ENCODE assay signal across 30 mouse cellular contexts in the genomic region with DNA sequence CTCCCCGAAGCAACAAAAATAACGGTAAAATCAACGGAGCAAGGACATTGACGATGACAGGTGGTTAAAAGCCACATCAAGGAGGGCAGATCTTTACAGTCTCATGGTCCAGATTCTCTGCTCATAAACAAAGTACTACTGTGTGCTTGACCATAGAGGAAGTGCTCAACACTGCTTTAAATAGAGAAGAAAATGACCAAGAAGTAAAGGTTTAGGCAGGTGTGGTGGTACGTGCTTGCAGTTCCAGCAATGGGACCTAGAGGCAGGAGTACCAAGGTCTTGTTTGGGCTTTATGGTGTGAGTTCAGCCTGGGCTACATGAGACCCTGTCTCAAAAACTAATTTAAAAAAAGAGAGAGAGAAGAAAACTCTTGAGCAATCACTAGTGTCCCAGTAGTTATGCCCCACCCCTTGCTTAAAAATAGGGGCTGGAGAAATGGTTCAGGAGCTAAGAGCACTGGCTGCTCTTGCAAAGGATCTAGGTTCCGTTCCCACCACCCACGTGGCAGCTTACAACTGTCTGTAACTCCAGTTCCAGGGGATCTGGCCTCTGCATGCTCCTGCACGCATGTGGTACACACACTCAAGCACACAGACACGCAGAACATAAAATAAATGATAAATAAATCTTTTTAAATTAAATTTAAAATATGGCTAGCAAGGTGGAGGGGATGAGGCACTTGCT. TPM values are rescaled to one million over a fixed set of nuclear protein-coding genes. Genes with fewer than 3 reads are reported as not detected.
DNase-seq lines count a peak whose midpoint lies in the region; ATAC-seq and TF ChIP-seq lines count a peak whose summit lies in the region.
"Had no signal": no experiment of that assay in that cellular context is flagged by ENCODE, and none has a peak within 500 bp of the region (broad histone marks: within the 10 kb centered on the region; RNA-seq: fewer than 3 reads in every experiment).

No protein-coding gene starts in this region.

- DNase-seq in liver, adult 2 months (ENCODE audit: extremely low read depth, low read depth, low spot score), result peak; percentile 49
- peak; percentile 42 to 45 for DNase-seq in B cell, adult 2 months
- DNase-seq in natural killer cell, adult 2 months (ENCODE audit: low spot score in 2 of 2), result peak; percentile 5 to 21
- no peak for DNase-seq in layer of hippocampus, adult 2 months (ENCODE audit: low spot score in 2 of 2)
- DNase-seq in cerebellum, adult 2 months, result no peak
- DNase-seq: adrenal gland, postnatal 14 days; cerebellum, adult 11 months; cerebellum, postnatal 14 days; heart, postnatal 4 days; kidney, postnatal 14 days; lung, postnatal 4 days; thymus, adult 2 months; thymus, postnatal 4 days had no signal

- WGBS in liver, adult 2 months, result 57% methylated on average over 9 of the region's 9 CpGs
- WGBS in liver, embryonic 12.5 days (ENCODE audit: insufficient replicate concordance), result 80% methylated on average over 9 of the region's 9 CpGs
- WGBS in cerebellum, adult 2 months, result 87% methylated on average over 9 of the region's 9 CpGs

- H3K9ac ChIP-seq in liver, adult 2 months (ENCODE audit: low read depth, low read length), result peak overlapping the region; percentile 59
- no peak overlapping the region for H3K9ac ChIP-seq in liver, embryonic 12.5 days
- H3K9ac ChIP-seq: embryonic facial prominence, embryonic 12.5 days; forebrain, embryonic 12.5 days; hindbrain, embryonic 15.5 days; intestine, embryonic 15.5 days; limb, embryonic 12.5 days; liver, embryonic 14.5 days; lung, embryonic 15.5 days; neural tube, embryonic 15.5 days had no signal

- peak overlapping the region; percentile 20; the same call in 1 of the 2 replicates for H3K4me3 ChIP-seq in liver, adult 2 months (ENCODE audit: insufficient read depth, low read depth, low read length)
- no peak overlapping the region for H3K4me3 ChIP-seq in liver, embryonic 12.5 days
- H3K4me3 ChIP-seq in bone marrow macrophage, adult 2 months (ENCODE audit: insufficient read depth, low read length), result peak overlapping the region; percentile 79
- H3K4me3 ChIP-seq in layer of hippocampus, adult 2 months, result no peak overlapping the region
- H3K4me3 ChIP-seq in cerebellum, adult 2 months (replicated peaks; ENCODE audit: insufficient read depth, low read depth, low read length), result no peak overlapping the region
- H3K4me3 ChIP-seq: embryonic facial prominence, embryonic 12.5 days; forebrain, embryonic 12.5 days; hindbrain, embryonic 15.5 days; intestine, embryonic 15.5 days; limb, embryonic 12.5 days; lung, embryonic 15.5 days; neural tube, embryonic 15.5 days had no signal

- no peaks in the 10 kb centered on the region for H3K27me3 ChIP-seq in liver, adult 2 months (ENCODE audit: control insufficient read depth, insufficient read depth, low read length)
- H3K27me3 ChIP-seq in liver, embryonic 12.5 days (replicated peaks), result no peaks in the 10 kb centered on the region
- no peaks in the 10 kb centered on the region for H3K27me3 ChIP-seq in cerebellum, adult 2 months (ENCODE audit: control insufficient read depth, insufficient read depth, low read length)
- H3K27me3 ChIP-seq: embryonic facial prominence, embryonic 12.5 days; forebrain, embryonic 12.5 days; hindbrain, embryonic 15.5 days; intestine, embryonic 15.5 days; limb, embryonic 12.5 days; lung, embryonic 15.5 days; neural tube, embryonic 15.5 days had no signal

- H3K27ac ChIP-seq in liver, adult 2 months (replicated peaks; ENCODE audit: insufficient read depth, low read depth, low read length), result peak overlapping the region; percentile 93
- no peak overlapping the region for H3K27ac ChIP-seq in liver, embryonic 12.5 days
- H3K27ac ChIP-seq in bone marrow macrophage, adult 2 months (ENCODE audit: insufficient read depth, low read depth, low read length), result peak overlapping the region; percentile 92
- no peak overlapping the region for H3K27ac ChIP-seq in layer of hippocampus, adult 2 months
- H3K27ac ChIP-seq in cerebellum, adult 2 months (ENCODE audit: insufficient read depth, low read length), result no peak overlapping the region
- H3K27ac ChIP-seq: embryonic facial prominence, embryonic 12.5 days; forebrain, embryonic 12.5 days; hindbrain, embryonic 15.5 days; intestine, embryonic 15.5 days; limb, embryonic 12.5 days; liver, embryonic 14.5 days; lung, embryonic 15.5 days; neural tube, embryonic 15.5 days had no signal

- H3K4me1 ChIP-seq in liver, adult 2 months (ENCODE audit: control insufficient read depth, insufficient read depth, low read length), result peaks cover 34% of the 10 kb centered on the region
- H3K4me1 ChIP-seq in liver, embryonic 12.5 days, result peaks cover 9% of the 10 kb centered on the region; the same call in 1 of the 2 replicates
- peaks cover 14% of the 10 kb centered on the region for H3K4me1 ChIP-seq in bone marrow macrophage, adult 2 months (ENCODE audit: control insufficient read depth, insufficient read depth, low read length)
- H3K4me1 ChIP-seq in cerebellum, adult 2 months (ENCODE audit: control insufficient read depth, insufficient read depth, low read length), result no peaks in the 10 kb centered on the region
- H3K4me1 ChIP-seq: embryonic facial prominence, embryonic 12.5 days; intestine, embryonic 15.5 days; limb, embryonic 12.5 days; lung, embryonic 15.5 days had no signal

- no peak overlapping the region for H3K4me2 ChIP-seq in liver, embryonic 12.5 days
- H3K4me2 ChIP-seq: embryonic facial prominence, embryonic 12.5 days; forebrain, embryonic 12.5 days; hindbrain, embryonic 15.5 days; intestine, embryonic 15.5 days; limb, embryonic 12.5 days; lung, embryonic 15.5 days; midbrain, embryonic 11.5 days; neural tube, embryonic 15.5 days had no signal

- TF ChIP-seq CTCF in liver, adult 2 months (IDR thresholded peaks at IDR 0.05; ENCODE audit: low read depth, low read length), result no peak
- TF ChIP-seq CTCF in bone marrow macrophage, adult 2 months (IDR thresholded peaks at IDR 0.05; ENCODE audit: low read depth, low read length), result no peak
- TF ChIP-seq CTCF in layer of hippocampus, adult 2 months (conservative IDR thresholded peaks at IDR 0.05), result no peak
- TF ChIP-seq CTCF in cerebellum, adult 2 months (IDR thresholded peaks at IDR 0.05; ENCODE audit: borderline replicate concordance, insufficient read depth, low read depth, low read length), result no peak

- H3K79me2 ChIP-seq in liver, adult 2 months (ENCODE audit: control insufficient read depth, insufficient read depth, low read length), result no peaks in the 10 kb centered on the region; the same call in 1 of the 2 replicates

- peaks cover 17% of the 10 kb centered on the region for H3K36me3 ChIP-seq in liver, adult 2 months (ENCODE audit: control insufficient read depth, insufficient read depth, low read length)
- no peaks in the 10 kb centered on the region for H3K36me3 ChIP-seq in liver, embryonic 12.5 days
- H3K36me3 ChIP-seq: embryonic facial prominence, embryonic 12.5 days; forebrain, embryonic 12.5 days; hindbrain, embryonic 15.5 days; intestine, embryonic 15.5 days; limb, embryonic 12.5 days; lung, embryonic 15.5 days; neural tube, embryonic 15.5 days had no signal

- no peak for TF ChIP-seq POLR2A in liver, adult 2 months (IDR thresholded peaks at IDR 0.05; ENCODE audit: extremely low read depth, insufficient read depth, low read length)
- no peak for TF ChIP-seq POLR2A in bone marrow macrophage, adult 2 months (IDR thresholded peaks at IDR 0.05; ENCODE audit: borderline replicate concordance, low read depth, low read length)
- TF ChIP-seq POLR2A in cerebellum, adult 2 months (IDR thresholded peaks at IDR 0.05; ENCODE audit: borderline replicate concordance, insufficient read depth, low read length), result no peak

- ATAC-seq in liver, embryonic 12.5 days, result no peak
- ATAC-seq: intestine, embryonic 15.5 days had no signal

- H3K9me3 ChIP-seq in liver, embryonic 12.5 days (replicated peaks), result no peaks in the 10 kb centered on the region
- H3K9me3 ChIP-seq: embryonic facial prominence, embryonic 12.5 days; forebrain, embryonic 12.5 days; hindbrain, embryonic 15.5 days; intestine, embryonic 15.5 days; limb, embryonic 12.5 days; lung, embryonic 15.5 days; neural tube, embryonic 15.5 days had no signal

RNA-seq across cellular contexts. Expression of gene Apobec1, which starts 3.0 kb away (rescaled TPM):
- 17.3 and 21.9 TPM in 2 replicates for total RNA-seq in liver, adult 2 months (2014; rRNA removed)
- polyA plus RNA-seq in liver, adult 2 months (2012; rRNA removed), result 16.3 and 18.2 TPM in 2 replicates
- polyA plus RNA-seq in liver, embryonic 12.5 days (2016; fragmentation: Nextera tagmentation; extraction: Ambion mirVana), result 3.7 and 4.1 TPM in 2 replicates
- 664 and 728 TPM in 2 replicates for polyA plus RNA-seq in bone marrow macrophage, adult 2 months (2012; ENCODE audit: insufficient read depth, insufficient read length, missing spikeins)
- total RNA-seq in layer of hippocampus, adult 2 months (2021), result 1 to 10 TPM; 1.5 to 2.3 TPM
- polyA plus RNA-seq in cerebellum, adult 2 months (2012; rRNA removed), result 3.2 and 3.8 TPM in 2 replicates

RNA-seq across cellular contexts. Expression of gene Gdf3, which starts 10.7 kb away (rescaled TPM):
- total RNA-seq in liver, adult 2 months (2014; rRNA removed), result not detected in 2 replicates
- 0.05 TPM in 1 of 2 replicates, not detected in the other for polyA plus RNA-seq in liver, adult 2 months (2012; rRNA removed)
- polyA plus RNA-seq in liver, embryonic 12.5 days (2016; fragmentation: Nextera tagmentation; extraction: Ambion mirVana), result 7.9 and 8.4 TPM in 2 replicates
- 30.2 and 32.0 TPM in 2 replicates for polyA plus RNA-seq in bone marrow macrophage, adult 2 months (2012; ENCODE audit: insufficient read depth, insufficient read length, missing spikeins)
- total RNA-seq in layer of hippocampus, adult 2 months (2021), result not detected
- polyA plus RNA-seq in cerebellum, adult 2 months (2012; rRNA removed), result 0.16 and 0.21 TPM in 2 replicates
- total RNA-seq: adrenal gland, postnatal 14 days; gastrocnemius, adult 8-10 months; heart, adult 8-10 months; heart, postnatal 4 days; left cerebral cortex, postnatal 14 days; midbrain, postnatal 0 days had no signal
- polyA plus RNA-seq: embryonic facial prominence, embryonic 12.5 days; forebrain, embryonic 12.5 days; limb, embryonic 12.5 days; lung, embryonic 15.5 days; midbrain, postnatal 0 days had no signal

RNA-seq across cellular contexts. Expression of gene Dppa3, which starts 27.0 kb away (rescaled TPM):
- not detected in 2 replicates for total RNA-seq in liver, adult 2 months (2014; rRNA removed)
- not detected in 2 replicates for polyA plus RNA-seq in liver, adult 2 months (2012; rRNA removed)
- not detected in 2 replicates for polyA plus RNA-seq in liver, embryonic 12.5 days (2016; fragmentation: Nextera tagmentation; extraction: Ambion mirVana)
- polyA plus RNA-seq in bone marrow macrophage, adult 2 months (2012; ENCODE audit: insufficient read depth, insufficient read length, missing spikeins), result 14.6 and 20.2 TPM in 2 replicates
- not detected for total RNA-seq in layer of hippocampus, adult 2 months (2021)
- not detected in 2 replicates for polyA plus RNA-seq in cerebellum, adult 2 months (2012; rRNA removed)
- total RNA-seq: adrenal gland, postnatal 14 days; gastrocnemius, adult 8-10 months; heart, adult 8-10 months; heart, postnatal 4 days; left cerebral cortex, postnatal 14 days; midbrain, postnatal 0 days had no signal
- polyA plus RNA-seq: embryonic facial prominence, embryonic 12.5 days; forebrain, embryonic 12.5 days; hindbrain, embryonic 15.5 days; intestine, embryonic 15.5 days; limb, embryonic 12.5 days; liver, embryonic 14.5 days; lung, embryonic 15.5 days; midbrain, embryonic 11.5 days; midbrain, postnatal 0 days; neural tube, embryonic 15.5 days; stomach, embryonic 16.5 days had no signal

RNA-seq across cellular contexts. Expression of gene Aicda, which starts 45.6 kb away (rescaled TPM):
- total RNA-seq in liver, adult 2 months (2014; rRNA removed), result 0.07 TPM in 1 of 2 replicates, not detected in the other
- not detected in 2 replicates for polyA plus RNA-seq in liver, adult 2 months (2012; rRNA removed)
- polyA plus RNA-seq in liver, embryonic 12.5 days (2016; fragmentation: Nextera tagmentation; extraction: Ambion mirVana), result 0.05 TPM in 1 of 2 replicates, not detected in the other
- 0.45 TPM in 1 of 2 replicates, not detected in the other for polyA plus RNA-seq in bone marrow macrophage, adult 2 months (2012; ENCODE audit: insufficient read depth, insufficient read length, missing spikeins)
- not detected for total RNA-seq in layer of hippocampus, adult 2 months (2021)
- not detected in 2 replicates for polyA plus RNA-seq in cerebellum, adult 2 months (2012; rRNA removed)
- total RNA-seq: adrenal gland, postnatal 14 days; gastrocnemius, adult 8-10 months; heart, adult 8-10 months; heart, postnatal 4 days; left cerebral cortex, postnatal 14 days had no signal
- polyA plus RNA-seq: embryonic facial prominence, embryonic 12.5 days; forebrain, embryonic 12.5 days; heart, embryonic 14.5 days; intestine, embryonic 15.5 days; liver, embryonic 14.5 days; lung, embryonic 15.5 days; midbrain, embryonic 11.5 days had no signal

Comparison
In these comparisons a context has a peak if more than half of its experiments do, and no peak if none do; other contexts are left out.
1. H3K27ac ChIP-seq: peak in liver, adult 2 months (single experiment) and bone marrow macrophage, adult 2 months (single experiment); none in liver, embryonic 12.5 days (single experiment), layer of hippocampus, adult 2 months (single experiment) and cerebellum, adult 2 months (single experiment).
2. H3K4me3 ChIP-seq: peak in liver, adult 2 months (single experiment) and bone marrow macrophage, adult 2 months (single experiment); none in liver, embryonic 12.5 days (single experiment), layer of hippocampus, adult 2 months (single experiment) and cerebellum, adult 2 months (single experiment).
3. DNase-seq: peak in liver, adult 2 months (single experiment), B cell, adult 2 months (2 of 2) and natural killer cell, adult 2 months (2 of 2); none in layer of hippocampus, adult 2 months (0 of 2) and cerebellum, adult 2 months (0 of 2).
4. RNA of gene Apobec1, which starts 3.0 kb away (polyA plus RNA-seq): 664 to 728 TPM in bone marrow macrophage, adult 2 months; 16.3 to 18.2 TPM in liver, adult 2 months, 3.7 to 4.1 TPM in liver, embryonic 12.5 days and 3.2 to 3.8 TPM in cerebellum, adult 2 months; every median in the first group is over 10 times any median in the second.
5. RNA of gene Dppa3, which starts 27.0 kb away (polyA plus RNA-seq): 14.6 to 20.2 TPM in bone marrow macrophage, adult 2 months; not detected in liver, adult 2 months, not detected in liver, embryonic 12.5 days and not detected in cerebellum, adult 2 months; every median in the first group is over 10 times any median in the second.